Mouse (Mus musculus): ENCODE measurements around the gene Kansl2.

Kansl2 gene

DNA sequence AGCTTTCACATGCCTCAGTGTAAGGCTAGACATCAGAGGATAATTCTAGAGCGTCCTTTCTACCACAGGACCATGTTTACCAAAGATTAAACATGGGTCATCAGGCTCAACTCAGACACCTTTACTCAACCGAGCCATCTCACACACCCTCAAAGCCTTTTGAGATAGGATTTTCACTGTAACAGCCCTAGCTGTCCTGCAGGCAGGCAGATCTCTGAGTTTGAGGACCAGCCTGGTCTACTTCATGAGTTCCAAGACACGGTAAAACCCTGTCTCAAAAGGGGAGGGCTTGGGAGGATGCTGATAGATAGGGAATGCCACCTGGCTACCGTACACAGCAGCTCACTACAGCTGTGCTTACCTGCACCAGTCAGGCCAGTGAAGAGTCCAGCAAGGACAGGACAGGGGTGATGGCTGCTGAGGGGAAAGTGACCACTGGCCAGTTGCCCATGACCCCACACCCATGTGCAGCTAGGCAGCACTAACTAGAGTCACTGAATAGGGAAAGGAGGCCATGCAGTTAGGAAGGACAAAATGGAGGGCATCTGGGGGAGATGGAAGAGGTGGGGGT lies 35.8 kb upstream of the Kansl2 start:
- Histone ChIP-seq H3K27me3 (ENCODE audit: insufficient read depth, low read length) (no peaks in the 10 kb centered on the region), H3K4me3 (replicated peaks; ENCODE audit: low read length) (0 out of 2 replicates have a peak overlapping the region, but pooled peaks have one; percentile 97), H3K9me3 (ENCODE audit: low read length) (no peaks in the 10 kb centered on the region), H3K36me3 (ENCODE audit: insufficient read depth, low read length) (peaks cover 21% of the 10 kb centered on the region), H3K4me1 (replicated peaks; ENCODE audit: low read depth, low read length) (peaks cover 43% of the 10 kb centered on the region)
- TF ChIP-seq CTCF (conservative IDR thresholded peaks at IDR 0.05; ENCODE audit: low read length) = no peak
- TF ChIP-seq NANOG (IDR thresholded peaks at IDR 0.05; ENCODE audit: borderline replicate concordance, low read length) = no peak
- TF ChIP-seq POU5F1 (IDR thresholded peaks at IDR 0.05; ENCODE audit: borderline replicate concordance, low read length) = no peak

DNA sequence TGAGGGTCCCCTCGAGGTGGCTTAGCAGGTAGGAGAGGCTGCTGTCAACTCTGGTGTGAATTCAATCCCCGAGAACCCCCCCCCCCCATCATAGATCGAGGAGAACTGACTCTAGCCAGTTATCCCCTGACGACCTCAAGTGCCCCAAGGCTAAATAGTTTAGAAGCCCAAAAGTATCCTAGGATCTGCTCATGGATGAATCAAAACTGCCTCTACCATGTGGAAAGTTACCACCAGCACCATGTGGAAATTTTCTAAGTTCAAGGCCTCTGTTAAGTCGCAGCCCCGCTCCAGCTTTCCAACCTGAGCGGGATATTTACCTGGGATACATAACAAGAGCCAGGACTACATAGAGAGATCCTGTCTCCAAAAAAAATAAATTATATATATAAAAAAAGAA lies 35.2 kb upstream of the Kansl2 start:
- H3K4me1 ChIP-seq (replicated peaks; ENCODE audit: low read depth, low read length) = peaks cover 48% of the 10 kb centered on the region
- no peaks in the 10 kb centered on the region for H3K27me3 ChIP-seq (ENCODE audit: insufficient read depth, low read length)
- peaks cover 27% of the 10 kb centered on the region for H3K36me3 ChIP-seq (ENCODE audit: insufficient read depth, low read length)
- H3K9me3 ChIP-seq (ENCODE audit: low read length) = no peaks in the 10 kb centered on the region
- TF ChIP-seq NANOG (IDR thresholded peaks at IDR 0.05; ENCODE audit: borderline replicate concordance, low read length) (no peak), CTCF (conservative IDR thresholded peaks at IDR 0.05; ENCODE audit: low read length) (no peak), POU5F1 (IDR thresholded peaks at IDR 0.05; ENCODE audit: borderline replicate concordance, low read length) (no peak)
- peak overlapping the region; percentile 97 for H3K4me3 ChIP-seq (replicated peaks; ENCODE audit: low read length)

DNA sequence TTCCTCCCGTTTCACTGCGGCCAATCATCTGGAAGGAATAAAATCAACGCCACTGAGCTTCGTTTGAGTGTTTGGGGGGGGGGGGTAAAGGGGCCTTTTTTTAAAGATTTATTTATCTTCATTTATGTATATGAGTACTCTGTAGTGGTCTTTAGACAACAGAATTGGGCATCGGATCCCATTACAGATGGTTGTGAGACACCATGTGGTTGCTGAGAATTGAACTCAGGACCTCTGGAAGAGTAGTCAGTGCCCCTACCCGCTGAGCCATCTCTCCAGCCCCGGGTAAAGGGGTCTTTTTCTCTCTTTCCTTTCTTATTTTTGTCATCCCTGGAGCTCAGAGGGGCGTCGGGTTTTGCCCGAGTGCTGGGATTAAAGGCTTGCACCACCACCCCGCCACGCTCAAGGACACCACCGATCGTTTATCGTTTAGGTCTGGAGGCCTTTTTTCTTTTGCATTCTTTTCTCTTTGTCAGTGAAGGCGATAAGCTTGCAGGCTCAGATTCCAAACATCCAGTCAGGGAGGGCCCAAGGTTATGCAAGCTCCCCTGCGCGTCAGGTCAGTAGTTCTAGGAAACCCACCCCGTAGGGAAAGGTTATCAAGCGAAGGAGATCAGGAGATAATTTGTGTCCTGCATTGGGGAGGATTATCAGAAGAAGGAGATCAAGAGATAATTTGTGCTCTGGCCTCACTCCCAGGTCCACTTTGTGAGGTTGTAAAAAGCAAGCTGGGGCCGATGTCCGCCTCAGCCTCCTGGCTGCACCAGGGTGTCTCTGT lies 34.4 kb upstream of the Kansl2 start:
- no peaks in the 10 kb centered on the region for H3K27me3 ChIP-seq (ENCODE audit: insufficient read depth, low read length)
- H3K9me3 ChIP-seq (ENCODE audit: low read length) = no peaks in the 10 kb centered on the region
- peak overlapping the region; percentile 97 for H3K4me3 ChIP-seq (replicated peaks; ENCODE audit: low read length)
- no peak for TF ChIP-seq POU5F1 (IDR thresholded peaks at IDR 0.05; ENCODE audit: borderline replicate concordance, low read length)
- no peak for TF ChIP-seq CTCF (conservative IDR thresholded peaks at IDR 0.05; ENCODE audit: low read length)
- TF ChIP-seq NANOG (IDR thresholded peaks at IDR 0.05; ENCODE audit: borderline replicate concordance, low read length) = no peak; the same call in 1 of the 2 replicates
- peaks cover 48% of the 10 kb centered on the region for H3K4me1 ChIP-seq (replicated peaks; ENCODE audit: low read depth, low read length)
- H3K36me3 ChIP-seq (ENCODE audit: insufficient read depth, low read length) = peaks cover 35% of the 10 kb centered on the region

DNA sequence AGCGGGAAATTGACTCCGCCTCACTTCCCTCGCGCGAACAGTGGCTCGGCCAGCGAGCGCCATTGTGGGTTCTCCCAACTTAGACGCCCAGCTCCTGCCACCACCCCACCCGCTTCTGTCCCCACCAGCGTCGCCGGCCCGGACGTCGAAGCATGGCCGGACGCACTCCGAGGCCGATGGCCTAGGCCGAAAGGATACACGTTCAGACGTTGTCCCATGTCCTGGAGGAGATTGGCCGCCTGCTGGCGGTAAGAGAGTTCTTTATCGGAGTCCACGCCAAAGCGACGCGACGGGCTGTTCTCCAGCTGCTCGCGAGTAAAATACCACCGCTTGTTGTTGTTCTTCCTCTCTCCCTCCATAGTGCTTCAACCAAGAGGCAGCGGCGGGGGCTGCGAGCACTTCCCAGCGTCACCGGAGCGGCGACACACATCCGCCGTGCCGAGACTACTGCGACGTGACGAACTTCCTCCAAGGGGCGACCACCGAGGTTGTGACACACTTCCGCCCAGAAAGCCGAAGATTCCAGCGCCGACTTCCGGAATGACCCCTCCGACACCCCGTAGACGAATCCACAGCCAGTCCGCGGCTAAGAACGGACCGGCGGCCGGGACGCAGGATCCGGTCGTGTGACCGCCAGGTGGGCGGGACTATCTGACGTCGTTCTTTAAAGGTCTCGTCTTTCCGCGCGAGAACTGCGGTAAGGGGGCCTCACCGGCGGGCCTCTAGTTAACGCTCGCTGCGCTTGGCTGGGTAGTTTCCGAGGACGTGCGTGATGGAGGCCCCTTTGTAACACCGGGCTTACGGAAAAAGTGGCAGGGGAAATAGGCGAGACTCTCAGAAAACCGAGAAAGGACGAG lies 33.4 kb upstream of the Kansl2 start:
- Histone ChIP-seq H3K4me1 (replicated peaks; ENCODE audit: low read depth, low read length) (peaks cover 55% of the 10 kb centered on the region), H3K4me3 (replicated peaks; ENCODE audit: low read length) (peak overlapping the region; percentile 97), H3K9me3 (ENCODE audit: low read length) (no peaks in the 10 kb centered on the region), H3K36me3 (ENCODE audit: insufficient read depth, low read length) (peaks cover 44% of the 10 kb centered on the region), H3K27me3 (ENCODE audit: insufficient read depth, low read length) (no peaks in the 10 kb centered on the region)
- TF ChIP-seq CTCF (conservative IDR thresholded peaks at IDR 0.05; ENCODE audit: low read length) = no peak
- TF ChIP-seq NANOG (IDR thresholded peaks at IDR 0.05; ENCODE audit: borderline replicate concordance, low read length) = no peak
- TF ChIP-seq POU5F1 (IDR thresholded peaks at IDR 0.05; ENCODE audit: borderline replicate concordance, low read length) = no peak

DNA sequence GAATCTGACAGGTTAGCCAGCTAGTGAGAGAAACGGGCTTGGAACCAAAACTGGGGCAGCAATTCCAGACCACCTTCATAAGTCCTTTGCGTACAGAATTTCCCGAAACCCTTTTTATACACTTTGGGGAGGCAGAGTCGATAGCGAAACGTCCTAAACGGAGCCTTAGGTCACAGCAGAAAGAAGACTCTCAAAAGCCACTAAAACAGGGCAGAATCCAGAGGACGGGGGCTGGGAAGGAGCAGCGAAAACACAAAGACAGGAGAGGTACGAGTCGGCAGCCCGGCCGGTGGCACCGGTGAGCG lies 32.9 kb upstream of the Kansl2 start:
- Histone ChIP-seq H3K4me3 (replicated peaks; ENCODE audit: low read length) (peak overlapping the region; percentile 97), H3K9me3 (ENCODE audit: low read length) (no peaks in the 10 kb centered on the region), H3K27me3 (ENCODE audit: insufficient read depth, low read length) (no peaks in the 10 kb centered on the region), H3K4me1 (replicated peaks; ENCODE audit: low read depth, low read length) (peaks cover 60% of the 10 kb centered on the region), H3K36me3 (ENCODE audit: insufficient read depth, low read length) (peaks cover 50% of the 10 kb centered on the region)
- TF ChIP-seq CTCF (conservative IDR thresholded peaks at IDR 0.05; ENCODE audit: low read length) (no peak), NANOG (IDR thresholded peaks at IDR 0.05; ENCODE audit: borderline replicate concordance, low read length) (no peak), POU5F1 (IDR thresholded peaks at IDR 0.05; ENCODE audit: borderline replicate concordance, low read length) (no peak)

DNA sequence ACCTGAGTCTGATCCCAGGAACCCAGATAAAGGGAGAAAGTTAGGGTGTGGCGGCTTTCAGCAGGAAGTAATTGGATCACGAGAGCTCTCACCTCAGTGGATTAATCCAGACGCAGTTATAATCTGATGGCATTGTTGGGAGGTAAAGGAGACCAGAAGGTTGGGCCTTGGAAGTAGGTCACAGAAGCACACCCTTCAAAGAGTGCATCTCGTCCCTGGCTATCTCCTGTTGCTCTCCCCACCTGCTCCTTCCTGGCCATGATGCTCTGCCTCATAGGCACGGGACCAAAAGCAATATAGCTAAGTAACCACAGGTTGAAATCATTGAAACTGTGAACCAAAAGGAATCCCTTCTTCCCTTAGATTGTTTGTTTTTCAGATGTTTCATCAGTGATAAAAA lies 23.1 kb upstream of the Kansl2 start:
- no peaks in the 10 kb centered on the region for H3K9me3 ChIP-seq (ENCODE audit: low read length)
- TF ChIP-seq NANOG (IDR thresholded peaks at IDR 0.05; ENCODE audit: borderline replicate concordance, low read length) = no peak
- TF ChIP-seq CTCF (conservative IDR thresholded peaks at IDR 0.05; ENCODE audit: low read length) = no peak
- no peak for TF ChIP-seq POU5F1 (IDR thresholded peaks at IDR 0.05; ENCODE audit: borderline replicate concordance, low read length)
- peaks cover 92% of the 10 kb centered on the region for H3K36me3 ChIP-seq (ENCODE audit: insufficient read depth, low read length)
- no peaks in the 10 kb centered on the region for H3K27me3 ChIP-seq (ENCODE audit: insufficient read depth, low read length)
- H3K4me1 ChIP-seq (replicated peaks; ENCODE audit: low read depth, low read length) = peaks cover 12% of the 10 kb centered on the region
- H3K4me3 ChIP-seq (replicated peaks; ENCODE audit: low read length) = no peak overlapping the region

DNA sequence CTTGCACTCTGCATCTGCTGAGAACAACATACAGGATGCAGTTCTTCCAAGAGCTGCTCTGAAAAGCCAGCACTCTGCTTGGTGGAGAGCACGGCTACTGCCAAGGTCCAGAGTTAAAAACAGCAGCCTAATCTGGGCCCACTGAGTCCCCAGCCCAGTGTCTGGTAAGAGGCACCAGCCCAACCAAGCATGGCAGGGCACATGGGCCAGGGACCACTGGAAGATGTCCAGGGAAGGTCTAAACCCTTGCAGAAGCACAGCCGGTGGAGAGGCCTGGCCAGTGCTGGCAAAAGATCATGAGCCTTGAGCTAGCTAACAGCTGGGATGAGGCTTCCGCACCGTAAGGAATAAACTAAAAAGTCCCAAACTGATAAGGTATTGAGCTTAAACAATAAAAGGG lies 21.8 kb upstream of the Kansl2 start:
- Histone ChIP-seq H3K9me3 (ENCODE audit: low read length) (no peaks in the 10 kb centered on the region), H3K4me1 (replicated peaks; ENCODE audit: low read depth, low read length) (peaks cover 3% of the 10 kb centered on the region), H3K4me3 (replicated peaks; ENCODE audit: low read length) (no peak overlapping the region), H3K27me3 (ENCODE audit: insufficient read depth, low read length) (no peaks in the 10 kb centered on the region), H3K36me3 (ENCODE audit: insufficient read depth, low read length) (peaks cover 94% of the 10 kb centered on the region)
- TF ChIP-seq CTCF (conservative IDR thresholded peaks at IDR 0.05; ENCODE audit: low read length) (no peak), NANOG (IDR thresholded peaks at IDR 0.05; ENCODE audit: borderline replicate concordance, low read length) (no peak), POU5F1 (IDR thresholded peaks at IDR 0.05; ENCODE audit: borderline replicate concordance, low read length) (no peak)

DNA sequence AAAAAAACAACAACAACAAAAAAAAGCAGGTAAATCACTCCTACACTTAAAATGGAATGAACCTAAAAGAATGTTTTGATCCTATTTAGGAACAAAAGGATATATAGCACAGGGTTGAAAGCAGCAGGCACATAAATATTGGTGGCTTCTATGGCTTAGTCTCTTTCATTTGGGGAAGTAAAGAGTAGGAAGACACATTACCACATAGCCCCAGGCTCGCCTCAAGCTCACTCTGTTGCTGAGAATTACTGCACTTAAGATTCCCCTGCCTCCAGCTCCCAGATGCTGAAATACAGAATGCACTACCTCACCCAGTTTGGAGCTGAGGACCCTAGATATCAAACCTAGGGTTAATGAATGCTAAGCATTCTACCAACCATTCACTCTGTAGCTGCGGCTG lies 18.7 kb upstream of the Kansl2 start:
- Histone ChIP-seq H3K9me3 (ENCODE audit: low read length) (no peaks in the 10 kb centered on the region), H3K4me1 (replicated peaks; ENCODE audit: low read depth, low read length) (peaks cover 10% of the 10 kb centered on the region), H3K36me3 (ENCODE audit: insufficient read depth, low read length) (peaks cover 93% of the 10 kb centered on the region), H3K4me3 (replicated peaks; ENCODE audit: low read length) (no peak overlapping the region), H3K27me3 (ENCODE audit: insufficient read depth, low read length) (no peaks in the 10 kb centered on the region)
- TF ChIP-seq POU5F1 (IDR thresholded peaks at IDR 0.05; ENCODE audit: borderline replicate concordance, low read length) = no peak
- TF ChIP-seq NANOG (IDR thresholded peaks at IDR 0.05; ENCODE audit: borderline replicate concordance, low read length) = no peak
- no peak for TF ChIP-seq CTCF (conservative IDR thresholded peaks at IDR 0.05; ENCODE audit: low read length)
